Mouse (Mus musculus): Measurements from ENCODE around the gene Khnyn.

The Khnyn gene

GRCm38 (mm10) chr14:55873714-55874683 is 10.7 kb upstream of the Khnyn start:
- peak; percentile 85 for DNase-seq

- peak; percentile 13 for DNase-seq
These were observed 7.1 kb upstream of the Khnyn start for GRCm38 (mm10) chr14:55877469-55878315.

- DNase-seq = peak; percentile 18
These were observed 6.3 kb upstream of the Khnyn start for GRCm38 (mm10) chr14:55878316-55878940.

GRCm38 (mm10) chr14:55879623-55880022 is 5.1 kb upstream of the Khnyn start:
- DNase-seq = peak; percentile 88

GRCm38 (mm10) chr14:55880982-55881381 is 3.8 kb upstream of the Khnyn start:
- DNase-seq = no peak

- no peak for DNase-seq
These were observed 2.5 kb upstream of the Khnyn start for GRCm38 (mm10) chr14:55882171-55882641.

GRCm38 (mm10) chr14:55883149-55883661 is 1.5 kb upstream of the Khnyn start:
- DNase-seq = no peak

- DNase-seq = no peak
These were observed 1.1 kb upstream of the Khnyn start for GRCm38 (mm10) chr14:55883663-55884062.

GRCm38 (mm10) chr14:55884166-55884565 is 581 bp upstream of the Khnyn start, which contains the start of gene Cbln3:
Cbln3 (minus strand) TSS chr14:55884392.
- peak; percentile 46 for DNase-seq

GRCm38 (mm10) chr14:55885114-55885790 is 505 bp downstream of the Khnyn start:
- DNase-seq = peak; percentile 36

- DNase-seq = no peak
These were observed 1.1 kb downstream of the Khnyn start for GRCm38 (mm10) chr14:55885791-55886271.

- no peak for DNase-seq
These were observed 2.0 kb downstream of the Khnyn start for GRCm38 (mm10) chr14:55886571-55887382.

- no peak for DNase-seq
These were observed 12.9 kb downstream of the Khnyn start for GRCm38 (mm10) chr14:55897671-55898070.

GRCm38 (mm10) chr14:55898947-55899346 is 14.2 kb downstream of the Khnyn start:
- no peak for DNase-seq

- DNase-seq = peak; percentile 94
These were observed 15.1 kb downstream of the Khnyn start, which contains the start of gene Sdr39u1 for GRCm38 (mm10) chr14:55899701-55900413. Sdr39u1 (minus strand) TSS chr14:55900293.

- DNase-seq = no peak
These were observed 15.6 kb downstream of the Khnyn start for GRCm38 (mm10) chr14:55900414-55900755.

- DNase-seq = peak; percentile 21
These were observed 20.8 kb downstream of the Khnyn start for GRCm38 (mm10) chr14:55905518-55905917.

GRCm38 (mm10) chr14:55913406-55913805 is 28.7 kb downstream of the Khnyn start:
- DNase-seq = no peak

GRCm38 (mm10) chr14:55918240-55919082 is 33.7 kb downstream of the Khnyn start:
- peak; percentile 93 for DNase-seq
